Mouse (Mus musculus): Measurements from ENCODE around the gene Ap5z1. TPM values are rescaled to one million over a fixed set of nuclear protein-coding genes. Genes with fewer than 3 reads are reported as not detected.
A peak's percentile ranks its signal among the peaks of the same experiment; 100 is the strongest.

The Ap5z1 gene
- polyA plus RNA-seq, 1 experiment = 7.9 TPM

DNA sequence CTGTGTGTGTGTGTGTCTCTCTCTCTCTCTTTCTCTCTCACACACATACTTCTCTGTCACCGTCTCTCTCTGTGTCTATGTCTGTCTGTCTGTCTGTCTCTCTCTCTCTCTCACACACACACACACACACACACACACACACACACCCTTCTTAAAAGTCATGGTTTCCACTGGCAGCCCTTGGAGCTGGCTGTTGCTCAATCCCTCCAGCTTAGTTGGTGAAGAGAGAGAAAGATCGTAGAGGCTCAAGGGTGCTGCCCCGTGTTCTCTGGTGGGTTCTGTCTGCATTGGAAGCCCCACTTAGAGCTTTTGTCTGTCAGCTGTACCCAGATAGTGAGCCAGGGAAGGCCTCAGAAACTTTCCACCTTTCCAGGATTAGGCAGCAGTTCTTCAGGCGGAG lies 31.0 kb upstream of the Ap5z1 start:
- Histone ChIP-seq H3K9ac (ENCODE audit: low read depth, poor library complexity, severe bottlenecking) (no peak overlapping the region), H3K9me3 (replicated peaks; ENCODE audit: control insufficient read depth, insufficient read depth, low read length, poor library complexity, severe bottlenecking) (no peaks in the 10 kb centered on the region), H3K4me3 (ENCODE audit: low read depth, low read length) (no peak overlapping the region), H3K4me1 (ENCODE audit: control insufficient read depth, insufficient read depth, low read length) (peaks cover 14% of the 10 kb centered on the region), H3K27ac (ENCODE audit: insufficient read depth, low read length) (no peak overlapping the region), H3K27me3 (ENCODE audit: control insufficient read depth, insufficient read depth, low read length, poor library complexity, severe bottlenecking) (no peaks in the 10 kb centered on the region), H3K36me3 (ENCODE audit: control insufficient read depth, insufficient read depth, low read length, poor library complexity, severe bottlenecking) (peaks cover 3% of the 10 kb centered on the region; the same call in 1 of the 2 replicates)
- TF ChIP-seq CTCF (IDR thresholded peaks at IDR 0.05; ENCODE audit: low read depth, low read length) = no peak
- TF ChIP-seq POLR2A (IDR thresholded peaks at IDR 0.05; ENCODE audit: insufficient read depth, low read length) = no peak
- no peak for TF ChIP-seq EP300 (IDR thresholded peaks at IDR 0.05; ENCODE audit: insufficient read depth, low read depth, low read length)

DNA sequence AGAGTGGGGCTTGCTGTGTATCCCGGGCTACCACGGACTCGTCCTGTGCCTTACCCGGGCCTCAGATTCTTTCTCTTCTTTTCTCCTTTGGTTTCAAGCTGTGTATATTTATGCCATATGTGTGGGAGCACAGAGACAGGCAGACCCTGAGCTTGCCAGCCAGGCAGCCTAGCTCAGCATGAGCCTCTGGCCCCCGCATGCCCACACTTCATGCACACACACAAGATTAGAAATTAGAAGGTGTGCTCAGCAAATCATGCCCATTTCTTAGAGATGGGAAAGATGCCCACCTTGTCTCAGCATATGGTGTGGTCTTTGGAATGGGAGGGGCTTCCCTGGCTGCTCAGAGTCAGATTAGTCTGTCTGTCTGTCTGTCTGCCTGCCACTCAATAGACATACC lies 29.7 kb upstream of the Ap5z1 start:
- Histone ChIP-seq H3K27me3 (ENCODE audit: control insufficient read depth, insufficient read depth, low read length, poor library complexity, severe bottlenecking) (no peaks in the 10 kb centered on the region), H3K27ac (ENCODE audit: insufficient read depth, low read length) (no peak overlapping the region), H3K4me3 (ENCODE audit: low read depth, low read length) (no peak overlapping the region), H3K36me3 (ENCODE audit: control insufficient read depth, insufficient read depth, low read length, poor library complexity, severe bottlenecking) (peaks cover 3% of the 10 kb centered on the region; the same call in 1 of the 2 replicates), H3K9ac (ENCODE audit: low read depth, poor library complexity, severe bottlenecking) (no peak overlapping the region), H3K9me3 (replicated peaks; ENCODE audit: control insufficient read depth, insufficient read depth, low read length, poor library complexity, severe bottlenecking) (no peaks in the 10 kb centered on the region), H3K4me1 (ENCODE audit: control insufficient read depth, insufficient read depth, low read length) (peaks cover 14% of the 10 kb centered on the region)
- TF ChIP-seq CTCF (IDR thresholded peaks at IDR 0.05; ENCODE audit: low read depth, low read length) = no peak
- TF ChIP-seq POLR2A (IDR thresholded peaks at IDR 0.05; ENCODE audit: insufficient read depth, low read length) = no peak
- no peak for TF ChIP-seq EP300 (IDR thresholded peaks at IDR 0.05; ENCODE audit: insufficient read depth, low read depth, low read length)

DNA sequence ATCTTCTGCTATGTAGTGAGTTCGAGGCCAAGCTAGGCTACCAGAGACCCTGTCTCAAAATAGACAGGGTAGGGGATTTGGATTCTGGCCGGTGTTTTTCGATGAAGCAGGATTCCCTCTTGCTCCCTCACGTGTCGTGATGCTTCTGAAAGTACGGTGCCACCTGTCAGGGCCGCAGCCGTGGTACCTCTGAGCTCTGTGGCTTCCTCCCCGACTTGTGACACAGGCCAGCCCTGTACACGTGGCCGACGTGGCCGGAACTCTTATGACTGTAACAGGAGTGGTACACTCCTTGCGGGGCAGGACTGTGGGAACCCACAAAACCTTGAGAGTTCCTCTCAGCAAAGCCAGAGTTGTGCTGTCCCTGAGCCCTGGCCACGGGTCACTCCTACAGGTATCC lies 28.0 kb upstream of the Ap5z1 start:
- Histone ChIP-seq H3K27me3 (ENCODE audit: control insufficient read depth, insufficient read depth, low read length, poor library complexity, severe bottlenecking) (no peaks in the 10 kb centered on the region), H3K4me3 (ENCODE audit: low read depth, low read length) (no peak overlapping the region), H3K36me3 (ENCODE audit: control insufficient read depth, insufficient read depth, low read length, poor library complexity, severe bottlenecking) (peaks cover 3% of the 10 kb centered on the region; the same call in 1 of the 2 replicates), H3K27ac (ENCODE audit: insufficient read depth, low read length) (no peak overlapping the region), H3K9me3 (replicated peaks; ENCODE audit: control insufficient read depth, insufficient read depth, low read length, poor library complexity, severe bottlenecking) (no peaks in the 10 kb centered on the region), H3K4me1 (ENCODE audit: control insufficient read depth, insufficient read depth, low read length) (peaks cover 12% of the 10 kb centered on the region), H3K9ac (ENCODE audit: low read depth, poor library complexity, severe bottlenecking) (no peak overlapping the region)
- TF ChIP-seq EP300 (IDR thresholded peaks at IDR 0.05; ENCODE audit: insufficient read depth, low read depth, low read length) (no peak), CTCF (IDR thresholded peaks at IDR 0.05; ENCODE audit: low read depth, low read length) (no peak), POLR2A (IDR thresholded peaks at IDR 0.05; ENCODE audit: insufficient read depth, low read length) (no peak)

DNA sequence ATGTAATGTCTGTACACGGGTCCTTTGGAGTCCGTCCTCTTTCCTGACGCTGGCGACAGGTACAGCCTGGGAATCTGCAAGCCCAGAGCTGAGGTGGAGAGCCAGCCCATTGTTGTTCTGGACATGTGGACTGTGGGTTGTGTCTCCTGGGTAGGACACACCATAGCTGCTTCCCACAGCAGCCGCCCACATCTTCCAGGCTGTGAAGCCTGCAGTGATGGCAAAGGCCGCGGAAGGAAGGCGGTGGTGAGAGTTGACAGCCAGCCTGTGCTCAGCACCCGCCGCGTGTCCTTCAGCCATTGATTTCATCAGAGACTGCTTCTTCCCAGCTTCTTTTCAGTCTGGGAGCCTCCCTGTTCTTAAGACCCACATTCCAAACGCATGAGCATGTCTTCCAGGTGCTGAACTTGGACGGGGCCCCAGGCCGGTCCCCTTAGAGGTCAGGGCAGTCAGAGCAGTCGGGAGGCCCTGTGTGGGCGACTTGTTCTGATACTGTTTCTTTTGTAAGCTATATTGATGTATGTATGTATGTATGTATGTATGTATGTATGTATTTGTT lies 25.3 kb upstream of the Ap5z1 start:
- Histone ChIP-seq H3K9ac (ENCODE audit: low read depth, poor library complexity, severe bottlenecking) (0 out of 2 replicates have a peak overlapping the region, but pooled peaks have one; percentile 8), H3K4me3 (ENCODE audit: low read depth, low read length) (no peak overlapping the region; the same call in 1 of the 2 replicates), H3K4me1 (ENCODE audit: control insufficient read depth, insufficient read depth, low read length) (peaks cover 6% of the 10 kb centered on the region), H3K27ac (ENCODE audit: insufficient read depth, low read length) (peak overlapping the region; percentile 56; the same call in 1 of the 2 replicates), H3K9me3 (replicated peaks; ENCODE audit: control insufficient read depth, insufficient read depth, low read length, poor library complexity, severe bottlenecking) (no peaks in the 10 kb centered on the region), H3K36me3 (ENCODE audit: control insufficient read depth, insufficient read depth, low read length, poor library complexity, severe bottlenecking) (peaks cover 3% of the 10 kb centered on the region; the same call in 1 of the 2 replicates), H3K27me3 (ENCODE audit: control insufficient read depth, insufficient read depth, low read length, poor library complexity, severe bottlenecking) (no peaks in the 10 kb centered on the region)
- TF ChIP-seq POLR2A (IDR thresholded peaks at IDR 0.05; ENCODE audit: insufficient read depth, low read length) (no peak), CTCF (IDR thresholded peaks at IDR 0.05; ENCODE audit: low read depth, low read length) (no peak), EP300 (IDR thresholded peaks at IDR 0.05; ENCODE audit: insufficient read depth, low read depth, low read length) (no peak)

DNA sequence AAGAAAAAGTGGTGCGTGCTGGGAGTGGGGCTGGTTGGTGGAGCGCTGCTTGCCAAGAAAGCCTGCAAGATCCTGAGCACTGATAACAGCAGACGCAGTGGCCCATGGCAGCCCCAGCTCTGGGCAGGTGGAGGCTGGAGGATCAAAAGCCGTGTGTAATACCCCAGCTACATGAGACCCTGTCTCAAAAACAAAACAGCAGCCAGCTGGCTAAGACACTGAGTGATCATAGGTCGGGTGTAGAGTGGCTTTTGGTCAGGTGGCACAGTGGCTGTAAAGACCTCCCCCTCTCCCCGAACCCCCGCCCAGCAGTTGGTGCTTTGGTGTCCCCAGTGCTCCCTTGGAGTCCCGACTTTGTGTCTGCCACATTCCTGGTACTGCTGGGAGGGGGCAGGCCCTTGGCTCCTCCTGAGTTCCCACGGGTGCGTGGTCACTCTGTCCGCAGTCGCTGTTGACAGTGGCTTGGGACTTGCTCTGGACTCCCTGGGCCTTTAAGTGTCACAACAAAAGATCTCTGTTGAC lies 23.8 kb upstream of the Ap5z1 start:
- 0 out of 2 replicates have a peak overlapping the region, but pooled peaks have one; percentile 9 for H3K9ac ChIP-seq (ENCODE audit: low read depth, poor library complexity, severe bottlenecking)
- peaks cover 3% of the 10 kb centered on the region; the same call in 1 of the 2 replicates for H3K36me3 ChIP-seq (ENCODE audit: control insufficient read depth, insufficient read depth, low read length, poor library complexity, severe bottlenecking)
- TF ChIP-seq EP300 (IDR thresholded peaks at IDR 0.05; ENCODE audit: insufficient read depth, low read depth, low read length) (no peak), CTCF (IDR thresholded peaks at IDR 0.05; ENCODE audit: low read depth, low read length) (no peak), POLR2A (IDR thresholded peaks at IDR 0.05; ENCODE audit: insufficient read depth, low read length) (no peak)
- H3K27me3 ChIP-seq (ENCODE audit: control insufficient read depth, insufficient read depth, low read length, poor library complexity, severe bottlenecking) = no peaks in the 10 kb centered on the region
- peak overlapping the region; percentile 56 for H3K27ac ChIP-seq (ENCODE audit: insufficient read depth, low read length)
- peaks cover 9% of the 10 kb centered on the region for H3K4me1 ChIP-seq (ENCODE audit: control insufficient read depth, insufficient read depth, low read length)
- 0 out of 2 replicates have a peak overlapping the region, but pooled peaks have one; percentile 9 for H3K4me3 ChIP-seq (ENCODE audit: low read depth, low read length)
- H3K9me3 ChIP-seq (replicated peaks; ENCODE audit: control insufficient read depth, insufficient read depth, low read length, poor library complexity, severe bottlenecking) = no peaks in the 10 kb centered on the region
